Mouse (Mus musculus) heart, postnatal 0 days (tissue): ENCODE data around the gene Slc7a5. TPM values are rescaled to one million over a fixed set of nuclear protein-coding genes. Genes with fewer than 3 reads are reported as not detected.

Source experiments
- ATAC-seq: fragments of 200-750 bp; cut with Nextera tagmentation; 2 replicates; pipeline ENCODE4 v1.8.0; 2017; ENCODE audit warnings: low read depth, moderate number of reproducible peaks, moderate library complexity; ENCODE audit not compliant: insufficient read depth
- DNase-seq: peaks from one replicate; pipeline ENCODE4 v3.0.0-alpha.2; 2016; ENCODE audit warnings: low spot score
- H3K27ac ChIP-seq: fragments of 300-500 bp; sonication (generic); 2 replicates; pipeline ENCODE4 v1.5.1; 2014; ENCODE audit warnings: low read depth, mild to moderate bottlenecking
- H3K27me3 ChIP-seq: fragments of 300-500 bp; sonication (generic); 2 replicates; pipeline ENCODE4 v1.6.1; 2014; ENCODE audit warnings: low read length, mixed read lengths; ENCODE audit not compliant: control insufficient read depth, insufficient read depth
- H3K36me3 ChIP-seq: fragments of 300-500 bp; sonication (generic); replicated peaks from 2 replicates; pipeline ENCODE4 v1.6.1; 2014; ENCODE audit warnings: low read length, mixed read lengths; ENCODE audit not compliant: control insufficient read depth, insufficient read depth
- H3K4me1 ChIP-seq: fragments of 300-500 bp; sonication (generic); 2 replicates; pipeline ENCODE4 v1.6.1; 2014; ENCODE audit warnings: antibody characterized with exemption; ENCODE audit not compliant: control insufficient read depth, insufficient read depth
- H3K4me2 ChIP-seq: fragments of 300-500 bp; sonication (generic); 2 replicates; pipeline ENCODE4 v1.6.1; 2014; ENCODE audit warnings: low read depth, mild to moderate bottlenecking, low read length, moderate library complexity
- H3K4me3 ChIP-seq: fragments of 300-500 bp; sonication (generic); 2 replicates; pipeline ENCODE4 v1.5.1; 2014; ENCODE audit warnings: low read depth, low read length
- H3K9ac ChIP-seq: fragments of 300-500 bp; sonication (generic); replicated peaks from 2 replicates; pipeline ENCODE4 v1.6.1; 2014; ENCODE audit warnings: low read depth, low read length, mixed read lengths
- H3K9me3 ChIP-seq: fragments of 300-500 bp; sonication (generic); replicated peaks from 2 replicates; pipeline ENCODE4 v1.6.1; 2016; ENCODE audit warnings: low read length; ENCODE audit not compliant: control insufficient read depth
- CTCF ChIP-seq: IDR thresholded peaks from 2 replicates; pipeline ENCODE4 v1.5.1; 2016; ENCODE audit warnings: antibody characterized with exemption, control low read depth, low read depth
- EP300 ChIP-seq: IDR thresholded peaks from 2 replicates; pipeline ENCODE4 v1.6.1; 2016; ENCODE audit warnings: antibody characterized with exemption, low read depth
- WGBS: fragments of 180-500 bp; shearing (Covaris S2); extraction: QIAGEN DNeasy Blood & Tissue Kit; methylation state at CpG from one replicate; pipeline ENCODE4 v1.1.7; 2014; 5-methylcytosine and 5-hydroxymethylcytosine counted together
- polyA plus RNA-seq: library from polyadenylated mRNA; unstranded; fragments of >200 nt; fragmentation: Nextera tagmentation; extraction: Ambion mirVana; gene quantifications from 2 replicates; pipeline ENCODE4 v1.2.1, GENCODE M21; 2015
- total RNA-seq: library from RNA; depleted of rRNA; stranded (reverse); fragments of >200 nt; gene quantifications from 2 replicates; pipeline ENCODE4 v1.2.3, GENCODE M21; 2014; ENCODE audit warnings: low replicate concordance

The Slc7a5 gene
- total and polyA plus RNA-seq, 2 experiments from 2014 or later = 7.1 to 24.7 TPM

DNA sequence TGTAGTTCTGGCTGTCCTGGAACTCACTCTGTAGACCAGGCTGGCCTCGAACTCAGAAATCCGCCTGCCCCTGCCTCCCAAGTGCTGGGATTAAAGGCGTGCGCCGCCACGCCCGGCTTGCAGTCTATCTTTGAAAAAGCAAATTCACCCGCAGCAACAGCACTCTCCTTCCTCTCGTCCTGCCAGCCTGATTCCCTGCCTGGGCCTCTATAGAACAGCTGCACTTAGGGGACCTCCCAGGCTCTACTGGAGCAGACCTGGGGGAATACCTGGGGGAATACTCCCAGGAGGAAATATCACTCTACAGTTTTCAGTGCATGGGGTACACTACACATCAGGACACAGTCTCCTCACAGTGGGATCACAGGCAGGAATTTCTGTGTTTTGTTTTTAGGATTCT lies 58.2 kb downstream of the Slc7a5 start:
- TF ChIP-seq EP300 (no peak), CTCF (no peak)
- no peak for ATAC-seq
- Histone ChIP-seq H3K9ac (no peak overlapping the region), H3K4me1 (peaks cover 5% of the 10 kb centered on the region), H3K27me3 (peaks cover 5% of the 10 kb centered on the region; the same call in 1 of the 2 replicates), H3K4me3 (no peak overlapping the region), H3K27ac (no peak overlapping the region), H3K4me2 (no peak overlapping the region), H3K9me3 (no peaks in the 10 kb centered on the region), H3K36me3 (no peaks in the 10 kb centered on the region)
- WGBS = 70% methylated on average over 9 of the region's 9 CpGs
- DNase-seq = no peak

DNA sequence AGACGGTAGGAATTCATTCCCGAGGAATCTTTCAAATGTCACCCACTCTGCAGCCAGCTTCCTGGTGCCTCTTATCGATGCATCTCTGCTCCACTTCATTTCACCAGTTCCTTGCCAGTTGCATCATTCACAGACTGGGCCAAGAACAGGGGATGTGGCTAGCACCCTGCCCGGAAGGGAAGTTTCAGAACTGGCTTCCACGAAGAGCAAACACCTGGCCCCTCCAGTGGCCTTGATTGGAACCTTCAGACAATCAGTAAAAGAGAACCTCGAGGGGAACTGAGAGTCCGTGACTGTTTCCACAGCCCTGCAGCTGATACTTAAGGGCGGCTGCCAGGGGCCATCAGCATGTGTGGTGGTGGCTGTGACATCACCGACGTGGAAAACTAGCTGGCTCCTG lies 59.0 kb downstream of the Slc7a5 start:
- no peak overlapping the region for H3K27ac ChIP-seq
- no peaks in the 10 kb centered on the region for H3K9me3 ChIP-seq
- H3K4me3 ChIP-seq = no peak overlapping the region
- 50% methylated on average over 10 of the region's 10 CpGs for WGBS
- no peak for ATAC-seq
- no peak overlapping the region for H3K4me2 ChIP-seq
- no peak for DNase-seq
- H3K4me1 ChIP-seq = peaks cover 5% of the 10 kb centered on the region
- no peak overlapping the region for H3K9ac ChIP-seq
- TF ChIP-seq EP300 (no peak), CTCF (no peak)
- H3K27me3 ChIP-seq = peaks cover 5% of the 10 kb centered on the region; the same call in 1 of the 2 replicates
- H3K36me3 ChIP-seq = no peaks in the 10 kb centered on the region

DNA sequence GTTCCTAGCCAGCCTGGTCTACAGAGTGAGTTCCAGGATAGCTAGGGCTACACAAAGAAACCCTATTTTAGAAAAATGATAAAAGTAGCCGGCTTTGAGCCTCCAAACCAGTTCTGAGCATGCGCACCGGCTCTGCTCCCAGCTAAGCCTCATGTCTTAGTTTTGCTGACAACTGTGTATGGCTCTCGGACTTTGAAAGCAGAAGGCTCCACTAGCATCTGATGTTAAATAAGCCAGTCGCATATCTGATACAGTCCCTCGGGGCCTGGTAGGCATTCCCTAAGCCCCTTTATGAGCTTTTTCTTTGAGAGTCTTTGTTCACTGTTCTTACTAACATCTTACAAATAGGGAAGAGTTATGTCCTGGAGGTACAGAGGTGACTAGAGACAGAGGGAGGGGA lies 59.5 kb downstream of the Slc7a5 start:
- Histone ChIP-seq H3K9me3 (no peaks in the 10 kb centered on the region), H3K9ac (no peak overlapping the region), H3K27ac (no peak overlapping the region), H3K36me3 (no peaks in the 10 kb centered on the region), H3K4me2 (no peak overlapping the region), H3K27me3 (peaks cover 5% of the 10 kb centered on the region; the same call in 1 of the 2 replicates), H3K4me1 (peaks cover under 1% of the 10 kb centered on the region; the same call in 1 of the 2 replicates), H3K4me3 (no peak overlapping the region)
- ATAC-seq (no peak), DNase-seq (no peak)
- TF ChIP-seq EP300 (no peak), CTCF (no peak)
- 72% methylated on average over 6 of the region's 6 CpGs for WGBS

DNA sequence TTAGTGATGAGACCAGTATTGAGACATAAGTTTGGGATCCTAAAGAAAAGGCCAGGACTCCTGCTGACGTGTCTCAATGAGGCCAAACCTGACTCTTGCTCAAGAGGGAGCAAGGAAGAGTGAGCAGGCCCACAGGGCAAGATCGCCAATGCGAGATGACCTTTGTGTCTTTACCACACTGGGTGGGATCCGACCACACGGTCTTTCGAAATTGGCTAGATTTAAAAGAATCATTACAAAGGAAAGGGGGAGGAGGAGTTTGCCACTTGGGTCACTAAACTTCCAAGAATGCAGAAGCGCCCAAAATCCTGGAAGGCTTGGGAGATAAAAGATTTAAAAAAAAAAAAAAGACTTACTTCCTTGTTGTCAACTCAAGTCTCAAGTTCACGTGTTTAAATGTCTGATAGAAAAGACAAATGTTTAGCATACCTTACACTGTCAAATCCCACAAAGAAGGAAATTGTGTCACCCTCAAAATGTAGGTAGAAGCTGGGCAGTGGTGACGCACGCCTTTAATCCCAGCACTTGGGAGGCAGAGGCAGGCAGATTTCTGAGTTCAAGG lies 60.2 kb downstream of the Slc7a5 start:
- Histone ChIP-seq H3K4me2 (no peak overlapping the region), H3K9ac (no peak overlapping the region), H3K4me3 (no peak overlapping the region), H3K27me3 (peaks cover 5% of the 10 kb centered on the region; the same call in 1 of the 2 replicates), H3K36me3 (no peaks in the 10 kb centered on the region), H3K27ac (no peak overlapping the region), H3K4me1 (no peaks in the 10 kb centered on the region), H3K9me3 (no peaks in the 10 kb centered on the region)
- TF ChIP-seq CTCF (no peak), EP300 (no peak)
- DNase-seq = no peak
- WGBS = 64% methylated on average over 10 of the region's 10 CpGs
- no peak for ATAC-seq

DNA sequence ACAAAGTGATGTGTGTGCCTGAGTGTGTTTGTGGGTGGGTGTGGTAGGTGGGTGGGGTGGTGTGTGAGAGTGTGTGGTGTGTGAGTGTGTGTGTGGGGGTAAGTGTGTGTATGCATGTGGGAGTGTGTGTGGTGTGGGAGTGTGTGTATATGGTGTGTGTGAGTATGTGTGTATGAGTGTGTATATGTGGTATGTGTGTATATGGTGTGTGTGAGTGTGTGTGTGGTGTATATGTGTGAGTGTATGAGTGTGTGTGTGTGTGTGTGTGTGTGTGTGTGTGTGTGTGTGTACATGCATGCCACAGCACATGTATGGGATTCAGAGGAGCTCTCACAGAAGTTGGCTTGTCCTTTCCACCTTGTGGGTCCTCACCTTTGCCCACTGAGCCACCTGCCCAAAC lies 60.7 kb downstream of the Slc7a5 start:
- TF ChIP-seq EP300 = no peak
- no peak for TF ChIP-seq CTCF
- no peaks in the 10 kb centered on the region for H3K36me3 ChIP-seq
- no peaks in the 10 kb centered on the region for H3K9me3 ChIP-seq
- H3K4me3 ChIP-seq = no peak overlapping the region
- H3K27me3 ChIP-seq = peaks cover 5% of the 10 kb centered on the region; the same call in 1 of the 2 replicates
- H3K27ac ChIP-seq = no peak overlapping the region
- H3K9ac ChIP-seq = no peak overlapping the region
- H3K4me2 ChIP-seq = no peak overlapping the region
- ATAC-seq = no peak
- DNase-seq = no peak
- no peaks in the 10 kb centered on the region for H3K4me1 ChIP-seq

DNA sequence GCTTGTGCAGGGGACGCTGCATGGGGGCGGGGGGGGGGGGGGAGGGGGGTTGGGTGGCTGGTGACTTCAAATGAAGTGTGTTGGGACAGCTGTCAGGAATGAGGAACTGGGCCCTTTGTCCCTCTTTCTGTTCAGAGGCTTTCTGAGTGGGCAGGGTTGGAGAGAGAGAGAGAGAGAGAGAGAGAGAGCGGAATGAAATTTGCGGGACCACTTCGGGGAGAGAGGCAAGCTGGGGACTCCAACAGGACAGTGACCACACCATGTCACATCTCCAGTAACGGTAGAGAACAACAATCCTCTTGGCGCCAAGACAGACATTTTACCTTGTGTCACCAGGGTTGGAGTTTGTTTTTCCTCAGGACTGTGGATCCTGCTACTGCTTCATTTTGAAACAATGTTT lies 62.7 kb downstream of the Slc7a5 start:
- 40% methylated on average over 6 of the region's 7 CpGs for WGBS
- Histone ChIP-seq H3K27me3 (peaks cover 5% of the 10 kb centered on the region; the same call in 1 of the 2 replicates), H3K4me2 (no peak overlapping the region), H3K36me3 (no peaks in the 10 kb centered on the region), H3K9ac (no peak overlapping the region), H3K9me3 (no peaks in the 10 kb centered on the region), H3K4me3 (no peak overlapping the region), H3K27ac (no peak overlapping the region), H3K4me1 (no peaks in the 10 kb centered on the region)
- ATAC-seq (no peak), DNase-seq (no peak)
- no peak for TF ChIP-seq EP300
